Mouse (Mus musculus): Measurements from ENCODE around the gene Dgat2. TPM values are rescaled to one million over a fixed set of nuclear protein-coding genes. Genes with fewer than 3 reads are reported as not detected.
A peak's percentile ranks its signal among the peaks of the same experiment; 100 is the strongest.

Gene Dgat2
- polyA plus RNA-seq, 1 experiment from 2014 or later: 43.4 TPM

DNA sequence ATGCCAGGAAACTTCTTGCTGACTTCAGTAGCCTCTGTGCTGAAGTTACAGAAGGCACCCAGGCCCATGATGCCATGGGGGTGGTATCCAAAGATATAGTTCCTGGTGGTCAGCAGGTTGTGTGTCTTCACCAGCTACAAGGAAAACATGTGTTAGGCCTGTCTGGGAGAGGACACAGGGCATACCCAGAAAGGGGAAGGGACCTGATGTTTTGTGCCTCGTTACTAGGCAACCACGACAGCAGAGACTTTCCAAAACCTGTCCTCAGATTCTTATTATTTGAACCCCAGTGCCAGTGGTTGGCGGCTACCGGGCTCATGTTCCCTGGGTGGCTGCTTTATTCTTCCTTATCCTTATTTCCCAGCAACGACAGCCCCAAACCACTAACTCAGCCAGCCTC, 23.6 kb downstream of the Dgat2 start:
- no peaks in the 10 kb centered on the region for H3K36me3 ChIP-seq (ENCODE audit: insufficient read depth, low read length)
- H3K27me3 ChIP-seq (ENCODE audit: insufficient read depth, low read length): no peaks in the 10 kb centered on the region
- ATAC-seq (ENCODE audit: low FRiP score, low TSS enrichment): no peak
- no peak overlapping the region for H3K27ac ChIP-seq (ENCODE audit: low read length)
- H3K4me2 ChIP-seq (replicated peaks; ENCODE audit: low read depth, low read length): no peak overlapping the region
- H3K4me3 ChIP-seq (ENCODE audit: low read length): no peak overlapping the region
- peaks cover 26% of the 10 kb centered on the region for H3K4me1 ChIP-seq (ENCODE audit: insufficient read depth, low read length)
- no peak overlapping the region for H3K9ac ChIP-seq (replicated peaks; ENCODE audit: low read length)
- H3K9me3 ChIP-seq (ENCODE audit: low read length): no peaks in the 10 kb centered on the region
- 81% methylated on average over 5 of the region's 5 CpGs for WGBS

DNA sequence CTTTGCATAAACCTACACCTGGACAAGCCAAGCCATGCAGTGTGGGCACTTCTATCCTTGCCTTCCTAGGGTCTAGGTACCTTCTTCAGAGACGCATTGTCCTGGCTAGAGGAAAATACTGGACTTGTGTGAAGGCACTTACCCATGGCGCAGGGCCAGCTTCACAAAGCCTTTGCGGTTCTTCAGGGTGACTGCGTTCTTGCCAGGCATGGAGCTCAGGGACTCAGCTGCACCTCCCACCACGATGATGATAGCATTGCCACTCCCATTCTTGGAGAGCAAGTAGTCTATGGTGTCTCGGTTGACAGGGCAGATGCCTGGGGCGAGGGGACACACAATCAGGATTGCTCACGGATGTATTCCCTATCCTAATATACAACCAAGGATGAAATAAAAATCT, 24.5 kb downstream of the Dgat2 start:
- Histone ChIP-seq H3K9ac (replicated peaks; ENCODE audit: low read length) (no peak overlapping the region), H3K9me3 (ENCODE audit: low read length) (no peaks in the 10 kb centered on the region), H3K4me3 (ENCODE audit: low read length) (no peak overlapping the region), H3K27ac (ENCODE audit: low read length) (no peak overlapping the region), H3K27me3 (ENCODE audit: insufficient read depth, low read length) (no peaks in the 10 kb centered on the region), H3K4me1 (ENCODE audit: insufficient read depth, low read length) (peaks cover 26% of the 10 kb centered on the region), H3K36me3 (ENCODE audit: insufficient read depth, low read length) (no peaks in the 10 kb centered on the region), H3K4me2 (replicated peaks; ENCODE audit: low read depth, low read length) (no peak overlapping the region)
- no peak for ATAC-seq (ENCODE audit: low FRiP score, low TSS enrichment)
- WGBS: 84% methylated on average over 8 of the region's 8 CpGs

DNA sequence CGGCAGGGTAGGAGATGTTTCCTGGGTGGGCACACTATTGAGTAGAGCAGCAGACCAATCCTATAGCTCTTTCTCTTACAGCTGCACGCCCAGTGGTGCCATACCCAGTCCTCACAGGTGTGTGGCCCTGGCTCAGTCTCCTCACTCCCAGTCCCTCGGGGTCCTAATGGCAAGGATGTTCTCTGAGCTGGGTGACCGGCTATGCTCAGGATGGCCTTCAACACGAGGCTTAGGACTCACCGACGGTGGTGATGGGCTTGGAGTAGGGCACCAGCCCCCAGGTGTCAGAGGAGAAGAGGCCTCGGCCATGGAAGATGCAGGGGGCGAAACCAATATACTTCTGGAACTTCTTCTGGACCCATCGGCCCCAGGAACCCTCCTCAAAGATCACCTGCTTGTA, 25.8 kb downstream of the Dgat2 start:
- no peak for ATAC-seq (ENCODE audit: low FRiP score, low TSS enrichment)
- no peaks in the 10 kb centered on the region for H3K36me3 ChIP-seq (ENCODE audit: insufficient read depth, low read length)
- H3K9me3 ChIP-seq (ENCODE audit: low read length): no peaks in the 10 kb centered on the region
- H3K4me2 ChIP-seq (replicated peaks; ENCODE audit: low read depth, low read length): no peak overlapping the region
- 82% methylated on average over 10 of the region's 10 CpGs for WGBS
- H3K4me3 ChIP-seq (ENCODE audit: low read length): no peak overlapping the region
- no peaks in the 10 kb centered on the region for H3K27me3 ChIP-seq (ENCODE audit: insufficient read depth, low read length)
- peaks cover 23% of the 10 kb centered on the region for H3K4me1 ChIP-seq (ENCODE audit: insufficient read depth, low read length)
- no peak overlapping the region for H3K9ac ChIP-seq (replicated peaks; ENCODE audit: low read length)
- no peak overlapping the region for H3K27ac ChIP-seq (ENCODE audit: low read length)

DNA sequence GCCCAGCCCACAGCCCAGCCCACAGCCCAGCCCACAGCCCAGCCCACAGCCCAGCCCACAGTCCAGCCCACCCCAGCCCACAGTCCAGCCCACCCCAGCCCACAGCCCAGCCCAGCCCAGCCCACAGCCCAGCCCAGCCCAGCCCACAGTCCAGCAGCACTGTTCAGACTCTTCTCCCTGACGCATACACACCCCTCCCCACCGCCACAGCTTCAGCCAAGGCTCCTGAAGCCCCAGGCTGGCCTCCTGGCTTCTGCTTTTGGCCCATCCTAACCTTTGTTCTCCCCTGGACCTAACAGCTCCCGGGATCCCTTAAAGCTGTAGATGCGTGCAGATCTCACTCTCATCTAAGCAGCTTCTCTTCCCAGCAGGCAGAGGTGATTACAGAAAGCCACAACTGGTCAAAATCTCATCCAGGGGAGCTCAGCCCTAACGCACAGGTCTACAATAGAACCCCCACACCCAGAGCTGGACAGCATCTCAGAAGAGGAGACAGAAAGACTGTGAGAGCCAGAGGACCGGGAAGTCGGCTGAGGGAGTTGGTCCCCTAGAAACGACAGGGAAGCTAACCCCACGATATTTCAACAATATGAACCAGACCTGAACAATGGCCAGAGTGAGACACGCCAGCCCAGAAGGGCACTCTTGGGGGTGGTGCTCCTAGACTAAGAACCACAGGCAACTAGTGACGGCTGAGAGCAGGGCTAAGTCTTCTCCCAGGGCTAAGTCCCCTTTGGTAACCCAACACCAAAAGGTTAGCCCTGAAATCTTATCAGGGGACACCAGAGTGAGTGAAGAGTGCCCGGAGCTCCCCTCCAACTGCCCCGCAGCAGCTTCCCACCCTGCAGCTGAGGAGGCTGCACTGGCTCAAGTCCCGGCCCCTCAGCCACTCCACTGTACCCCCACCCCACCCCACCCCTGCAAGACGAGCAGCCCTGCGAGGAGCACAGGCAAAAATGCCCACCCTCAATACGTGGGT, 26.9 kb downstream of the Dgat2 start:
- Histone ChIP-seq H3K9me3 (ENCODE audit: low read length) (no peaks in the 10 kb centered on the region), H3K4me1 (ENCODE audit: insufficient read depth, low read length) (peaks cover 16% of the 10 kb centered on the region), H3K4me3 (ENCODE audit: low read length) (peak overlapping the region; percentile 20), H3K27ac (ENCODE audit: low read length) (peak overlapping the region; percentile 19; the same call in 1 of the 2 replicates), H3K27me3 (ENCODE audit: insufficient read depth, low read length) (no peaks in the 10 kb centered on the region), H3K9ac (replicated peaks; ENCODE audit: low read length) (peak overlapping the region; percentile 23; the same call in 1 of the 2 replicates), H3K4me2 (replicated peaks; ENCODE audit: low read depth, low read length) (peak overlapping the region; percentile 48), H3K36me3 (ENCODE audit: insufficient read depth, low read length) (no peaks in the 10 kb centered on the region)
- peak; percentile 87 for ATAC-seq (ENCODE audit: low FRiP score, low TSS enrichment)
- WGBS: 11% methylated on average over 17 of the region's 17 CpGs

DNA sequence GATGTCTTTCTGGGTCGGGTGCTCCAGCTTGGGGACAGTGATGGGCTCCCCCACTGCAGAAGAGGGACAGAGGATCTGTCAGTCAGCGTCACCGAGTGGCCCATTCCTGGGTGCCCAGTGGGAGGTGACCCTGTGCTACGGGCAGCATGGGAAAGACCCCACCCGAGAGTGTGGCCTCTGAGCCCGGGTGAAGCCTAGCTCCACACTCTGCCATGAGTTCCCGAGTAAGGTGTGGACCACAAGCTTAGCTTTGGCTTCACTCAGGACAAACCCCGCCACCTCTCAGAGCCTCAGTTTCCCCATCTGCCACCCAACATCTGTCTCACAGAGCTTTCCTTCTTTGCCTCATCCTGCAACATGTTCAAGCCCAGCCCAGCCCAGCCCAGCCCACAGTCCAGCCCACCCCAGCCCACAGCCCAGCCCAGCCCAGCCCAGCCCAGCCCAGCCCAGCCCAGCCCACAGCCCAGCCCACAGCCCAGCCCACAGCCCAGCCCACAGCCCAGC, 27.8 kb downstream of the Dgat2 start:
- no peaks in the 10 kb centered on the region for H3K9me3 ChIP-seq (ENCODE audit: low read length)
- 59% methylated on average over 8 of the region's 8 CpGs for WGBS
- H3K27ac ChIP-seq (ENCODE audit: low read length): no peak overlapping the region
- peak; percentile 64 for ATAC-seq (ENCODE audit: low FRiP score, low TSS enrichment)
- H3K9ac ChIP-seq (replicated peaks; ENCODE audit: low read length): no peak overlapping the region
- no peaks in the 10 kb centered on the region for H3K36me3 ChIP-seq (ENCODE audit: insufficient read depth, low read length)
- H3K4me1 ChIP-seq (ENCODE audit: insufficient read depth, low read length): peaks cover 16% of the 10 kb centered on the region
- no peaks in the 10 kb centered on the region for H3K27me3 ChIP-seq (ENCODE audit: insufficient read depth, low read length)
- H3K4me3 ChIP-seq (ENCODE audit: low read length): no peak overlapping the region
- 0 out of 2 replicates have a peak overlapping the region, but pooled peaks have one; percentile 10 for H3K4me2 ChIP-seq (replicated peaks; ENCODE audit: low read depth, low read length)

DNA sequence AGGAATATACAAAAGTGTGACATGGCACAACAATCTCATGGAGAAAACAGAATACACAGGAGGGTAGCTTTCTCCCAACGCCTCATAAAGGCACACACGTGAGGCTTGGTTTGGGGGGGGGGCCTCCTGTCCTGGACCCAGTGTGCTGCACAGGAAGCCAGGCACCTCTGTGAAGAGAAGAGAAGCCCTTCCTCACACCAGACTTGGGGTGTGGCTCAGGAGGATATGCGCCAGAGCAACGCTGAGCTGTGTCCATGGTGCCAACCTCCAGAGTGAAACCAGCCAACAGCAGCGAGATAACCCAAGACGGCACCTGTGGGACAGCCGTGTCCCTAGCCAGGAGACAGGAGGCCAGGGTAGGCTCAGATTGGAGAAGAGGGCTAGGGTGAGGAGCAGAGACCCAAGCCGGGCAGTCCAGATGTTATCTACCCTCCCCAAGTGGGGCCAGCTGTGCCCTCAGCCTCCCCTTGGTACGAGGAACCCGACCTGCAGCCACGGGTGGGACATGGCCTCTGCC, 28.8 kb downstream of the Dgat2 start:
- Histone ChIP-seq H3K27me3 (ENCODE audit: insufficient read depth, low read length) (no peaks in the 10 kb centered on the region), H3K27ac (ENCODE audit: low read length) (no peak overlapping the region), H3K9me3 (ENCODE audit: low read length) (no peaks in the 10 kb centered on the region), H3K4me3 (ENCODE audit: low read length) (no peak overlapping the region), H3K9ac (replicated peaks; ENCODE audit: low read length) (no peak overlapping the region), H3K36me3 (ENCODE audit: insufficient read depth, low read length) (no peaks in the 10 kb centered on the region), H3K4me2 (replicated peaks; ENCODE audit: low read depth, low read length) (no peak overlapping the region), H3K4me1 (ENCODE audit: insufficient read depth, low read length) (peaks cover 16% of the 10 kb centered on the region)
- WGBS: 83% methylated on average over 11 of the region's 11 CpGs
- ATAC-seq (ENCODE audit: low FRiP score, low TSS enrichment): no peak; the same call in 1 of the 2 replicates

DNA sequence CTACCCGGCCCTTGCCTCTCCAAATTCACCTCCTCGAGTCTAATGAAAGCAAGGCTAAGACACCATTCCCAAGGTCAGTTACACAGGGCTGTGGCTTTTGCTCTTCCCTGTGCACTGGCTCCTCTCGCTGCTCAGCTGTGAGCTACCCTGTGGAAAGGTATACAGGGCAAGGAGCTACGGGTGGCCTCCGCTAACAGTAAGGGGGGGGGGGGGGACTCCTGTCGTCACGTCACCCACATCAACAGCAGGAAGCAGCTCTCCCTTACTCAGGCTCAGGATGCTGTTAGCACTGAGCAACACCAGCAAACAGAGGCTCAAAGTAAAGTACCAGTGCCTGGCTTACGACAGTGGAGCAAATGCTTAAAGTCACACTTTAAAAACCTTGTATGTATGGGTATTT, 29.8 kb downstream of the Dgat2 start:
- Histone ChIP-seq H3K36me3 (ENCODE audit: insufficient read depth, low read length) (no peaks in the 10 kb centered on the region), H3K27me3 (ENCODE audit: insufficient read depth, low read length) (no peaks in the 10 kb centered on the region), H3K4me1 (ENCODE audit: insufficient read depth, low read length) (peaks cover 16% of the 10 kb centered on the region), H3K9ac (replicated peaks; ENCODE audit: low read length) (no peak overlapping the region), H3K27ac (ENCODE audit: low read length) (no peak overlapping the region), H3K4me2 (replicated peaks; ENCODE audit: low read depth, low read length) (no peak overlapping the region), H3K4me3 (ENCODE audit: low read length) (no peak overlapping the region), H3K9me3 (ENCODE audit: low read length) (no peaks in the 10 kb centered on the region)
- no peak for ATAC-seq (ENCODE audit: low FRiP score, low TSS enrichment)
- WGBS: 82% methylated on average over 8 of the region's 8 CpGs

DNA sequence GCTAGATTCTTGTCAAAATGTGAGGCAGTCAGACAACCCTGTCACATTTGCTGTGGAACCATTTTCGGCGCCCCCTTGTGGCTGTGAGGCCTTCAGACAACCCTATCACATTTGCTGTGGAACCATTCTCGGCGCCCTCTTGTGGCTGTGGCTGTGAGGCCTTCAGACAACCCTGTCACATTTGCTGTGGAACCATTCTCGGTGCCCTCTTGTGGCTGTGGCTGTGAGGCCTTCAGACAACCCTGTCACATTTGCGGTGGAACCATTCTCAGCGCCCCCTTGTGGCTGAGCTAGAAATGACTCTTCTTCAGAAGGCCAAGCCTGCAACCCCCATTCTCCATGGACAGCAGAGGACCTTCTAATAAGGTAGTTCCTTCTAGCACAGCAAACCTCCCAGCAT, 31.2 kb downstream of the Dgat2 start:
- no peaks in the 10 kb centered on the region for H3K36me3 ChIP-seq (ENCODE audit: insufficient read depth, low read length)
- H3K4me1 ChIP-seq (ENCODE audit: insufficient read depth, low read length): peaks cover 18% of the 10 kb centered on the region
- ATAC-seq (ENCODE audit: low FRiP score, low TSS enrichment): peak; percentile 21; the same call in 1 of the 2 replicates
- no peak overlapping the region for H3K27ac ChIP-seq (ENCODE audit: low read length)
- H3K27me3 ChIP-seq (ENCODE audit: insufficient read depth, low read length): no peaks in the 10 kb centered on the region
- H3K4me3 ChIP-seq (ENCODE audit: low read length): no peak overlapping the region
- H3K9ac ChIP-seq (replicated peaks; ENCODE audit: low read length): no peak overlapping the region
- no peaks in the 10 kb centered on the region for H3K9me3 ChIP-seq (ENCODE audit: low read length)
- 7% methylated on average over 7 of the region's 7 CpGs for WGBS
- no peak overlapping the region for H3K4me2 ChIP-seq (replicated peaks; ENCODE audit: low read depth, low read length)

DNA sequence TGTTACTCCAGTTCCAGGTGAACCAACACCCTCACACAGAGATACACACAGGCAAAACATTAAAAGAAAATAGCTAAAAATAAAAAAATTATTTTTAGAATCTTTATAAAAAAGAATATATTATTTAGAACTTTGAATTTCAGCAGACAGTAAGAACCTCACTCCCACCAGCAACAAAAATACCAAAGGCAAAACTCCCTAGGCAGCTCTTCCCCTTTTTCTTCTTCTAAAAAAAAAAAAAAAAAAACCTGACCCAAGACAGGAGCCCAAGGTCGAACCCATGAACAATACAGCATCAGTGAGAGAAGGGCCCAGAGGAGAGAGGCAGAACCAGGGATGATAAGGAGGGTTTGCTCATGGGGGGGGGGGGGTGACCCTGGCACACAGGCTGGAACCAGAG, 33.5 kb downstream of the Dgat2 start:
- no peak overlapping the region for H3K9ac ChIP-seq (replicated peaks; ENCODE audit: low read length)
- 0 out of 2 replicates have a peak, but pooled peaks cover 5% of the 10 kb centered on the region for H3K4me1 ChIP-seq (ENCODE audit: insufficient read depth, low read length)
- H3K27ac ChIP-seq (ENCODE audit: low read length): no peak overlapping the region
- 71% methylated on average over 1 of the region's 1 CpGs for WGBS
- no peak overlapping the region for H3K4me2 ChIP-seq (replicated peaks; ENCODE audit: low read depth, low read length)
- no peaks in the 10 kb centered on the region for H3K27me3 ChIP-seq (ENCODE audit: insufficient read depth, low read length)
- H3K36me3 ChIP-seq (ENCODE audit: insufficient read depth, low read length): no peaks in the 10 kb centered on the region
- no peak for ATAC-seq (ENCODE audit: low FRiP score, low TSS enrichment)
- H3K9me3 ChIP-seq (ENCODE audit: low read length): no peaks in the 10 kb centered on the region
- no peak overlapping the region for H3K4me3 ChIP-seq (ENCODE audit: low read length)

DNA sequence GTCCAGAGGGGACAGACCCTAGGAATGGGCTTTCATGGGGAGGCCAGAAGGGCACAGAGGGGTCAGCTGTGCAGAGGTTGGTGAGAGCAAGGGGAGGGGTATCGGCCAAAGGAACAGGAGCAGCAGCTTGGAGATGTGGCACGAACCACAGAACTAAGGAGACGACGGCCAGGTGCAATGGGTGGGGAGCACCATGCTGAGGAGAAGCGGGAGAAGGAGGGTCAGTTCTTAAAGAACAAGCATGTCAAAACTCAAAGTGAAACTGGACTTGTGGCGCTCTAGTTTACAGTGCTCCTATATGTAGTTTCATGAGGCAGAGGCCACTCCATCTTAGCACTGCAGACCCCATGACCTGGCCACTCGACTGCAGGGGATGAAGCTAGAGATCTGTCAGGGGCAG, 35.0 kb downstream of the Dgat2 start:
- no peak for ATAC-seq (ENCODE audit: low FRiP score, low TSS enrichment)
- 84% methylated on average over 7 of the region's 7 CpGs for WGBS
- Histone ChIP-seq H3K4me1 (ENCODE audit: insufficient read depth, low read length) (0 out of 2 replicates have a peak, but pooled peaks cover 5% of the 10 kb centered on the region), H3K36me3 (ENCODE audit: insufficient read depth, low read length) (no peaks in the 10 kb centered on the region), H3K4me3 (ENCODE audit: low read length) (no peak overlapping the region), H3K27ac (ENCODE audit: low read length) (no peak overlapping the region), H3K9ac (replicated peaks; ENCODE audit: low read length) (no peak overlapping the region), H3K9me3 (ENCODE audit: low read length) (no peaks in the 10 kb centered on the region), H3K4me2 (replicated peaks; ENCODE audit: low read depth, low read length) (no peak overlapping the region), H3K27me3 (ENCODE audit: insufficient read depth, low read length) (no peaks in the 10 kb centered on the region)

Measured in kidney, embryonic 16.5 days (tissue).